Mouse (Mus musculus) adrenal gland, adult 8-10 months (tissue): ENCODE data around the gene Dmc1. TPM values are rescaled to one million over a fixed set of nuclear protein-coding genes. Genes with fewer than 3 reads are reported as not detected.
A peak's percentile ranks its signal among the peaks of the same experiment; 100 is the strongest.

Experiments
- DNase-seq: peaks from one replicate; pipeline ENCODE4 v3.0.0; 2022
- total RNA-seq, 4 experiments: library from RNA; stranded (reverse); gene quantifications; 2 replicates each; pipeline ENCODE4 v1.2.4; 2022

Gene Dmc1
- 1 to 10 TPM; 1.5 to 6.3 (median 2.7) TPM for total RNA-seq

DNA sequence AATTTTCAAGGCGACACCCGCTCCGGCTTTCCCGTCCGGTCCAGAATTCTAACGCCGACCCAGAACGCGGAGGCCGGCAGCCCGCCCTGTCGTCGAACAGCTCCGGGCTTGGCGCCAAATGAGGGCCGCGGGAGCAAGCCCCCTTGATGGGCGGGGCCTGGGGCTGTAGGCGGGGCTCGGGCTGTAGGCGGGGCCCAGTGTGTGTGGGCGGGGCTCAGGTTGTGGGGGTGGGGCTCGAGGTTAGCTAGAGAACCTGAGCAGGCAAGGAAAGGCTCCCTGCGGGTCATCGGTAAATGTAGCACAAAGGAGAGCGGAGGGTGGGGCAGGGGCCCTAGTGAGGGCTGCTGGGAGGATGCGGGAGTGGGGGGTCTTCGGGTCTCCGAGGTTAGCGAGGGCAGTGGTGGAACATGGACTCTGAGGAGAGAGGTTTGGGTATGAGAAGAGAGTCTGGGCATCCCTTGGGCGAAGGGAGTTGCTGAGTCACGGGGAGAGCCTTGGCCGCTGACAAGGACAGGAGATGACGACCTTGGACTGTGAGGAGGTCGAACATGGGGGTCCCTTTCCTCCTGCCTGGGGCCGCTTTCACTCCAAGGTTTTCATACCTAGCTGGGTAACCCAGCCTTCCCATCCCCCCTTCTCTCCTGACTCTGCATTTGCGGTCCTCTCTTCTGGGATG, at the start of gene Dmc1:
Dmc1 (minus strand) TSS at position 120 of the 676 bp plus-strand sequence.
- DNase-seq = peak; percentile 23

DNA sequence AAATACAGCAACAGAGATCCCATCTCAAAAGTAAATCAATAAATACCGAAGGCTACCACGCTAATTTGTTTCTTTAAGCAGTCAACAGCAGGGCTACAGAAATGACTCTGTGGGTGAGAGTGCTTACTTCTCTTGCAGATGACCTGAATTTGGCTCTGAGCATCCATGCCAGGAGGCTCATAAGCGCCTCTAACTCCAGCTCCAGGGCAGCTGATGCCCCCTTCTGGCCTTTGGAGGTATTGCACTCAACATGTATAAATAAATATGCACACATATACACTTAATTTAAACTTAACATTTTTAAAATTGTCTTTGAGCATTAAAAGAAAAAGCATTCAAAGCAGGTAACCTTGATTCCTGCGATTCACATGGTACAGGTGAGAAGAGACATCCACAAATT, 46.6 kb upstream of the Dmc1 start:
- DNase-seq = no peak

DNA sequence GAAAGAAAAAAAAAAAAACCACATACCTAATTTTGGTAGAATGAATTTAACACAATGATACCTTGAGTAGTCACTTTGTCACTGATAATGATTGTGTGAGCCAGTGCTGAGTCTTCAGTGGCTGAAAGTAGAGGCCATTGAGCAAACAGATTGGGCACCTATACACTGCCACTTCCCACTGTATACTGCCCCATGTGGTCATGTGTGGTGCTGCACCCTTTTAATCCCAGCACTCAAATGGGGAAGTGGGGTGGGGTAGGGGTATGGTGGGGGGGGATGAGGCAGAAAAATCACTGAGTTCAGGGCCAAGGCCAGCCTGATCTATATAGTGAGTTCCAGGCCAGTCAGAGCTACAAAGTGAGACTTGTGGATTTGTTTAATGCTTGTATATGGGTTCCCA, 45.7 kb upstream of the Dmc1 start:
- no peak for DNase-seq

DNA sequence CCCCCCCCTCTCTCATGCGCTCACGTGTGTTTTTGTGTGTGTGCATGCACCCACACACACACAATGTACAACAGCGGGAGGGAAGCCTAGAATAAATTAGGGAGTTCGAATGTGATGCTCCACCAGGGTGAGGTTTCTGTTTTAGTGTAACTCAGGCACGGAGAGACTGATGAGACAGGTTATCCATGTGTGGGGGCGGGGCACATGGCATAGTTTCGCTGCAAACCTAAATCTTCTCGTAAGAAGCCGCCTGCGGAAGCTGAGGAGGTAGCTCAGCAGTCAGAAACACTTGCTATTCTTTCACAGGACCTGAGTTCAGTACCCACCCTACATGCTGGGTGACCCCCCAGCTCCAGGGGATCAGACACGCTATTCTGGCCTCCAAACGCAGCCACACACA, 43.2 kb upstream of the Dmc1 start:
- no peak for DNase-seq

DNA sequence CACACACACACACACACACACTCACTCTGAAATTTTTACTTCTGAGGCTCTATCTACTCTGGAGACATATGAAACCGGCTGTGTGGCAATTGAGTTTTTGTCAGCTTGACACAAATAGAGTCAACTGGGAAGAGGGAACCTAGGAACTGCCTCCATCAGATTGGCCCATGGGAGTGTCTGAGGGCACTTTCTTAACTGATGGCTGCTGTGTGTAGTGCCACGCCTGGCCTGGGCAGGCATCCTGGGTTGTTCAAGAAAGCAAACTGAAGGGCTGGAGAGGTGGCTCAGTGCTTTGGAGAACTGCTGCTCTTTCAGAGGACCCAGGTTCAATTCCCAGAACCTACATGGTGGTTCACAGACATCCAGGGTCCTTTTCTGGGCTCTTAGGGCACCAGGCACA, 40.6 kb upstream of the Dmc1 start:
- no peak for DNase-seq

DNA sequence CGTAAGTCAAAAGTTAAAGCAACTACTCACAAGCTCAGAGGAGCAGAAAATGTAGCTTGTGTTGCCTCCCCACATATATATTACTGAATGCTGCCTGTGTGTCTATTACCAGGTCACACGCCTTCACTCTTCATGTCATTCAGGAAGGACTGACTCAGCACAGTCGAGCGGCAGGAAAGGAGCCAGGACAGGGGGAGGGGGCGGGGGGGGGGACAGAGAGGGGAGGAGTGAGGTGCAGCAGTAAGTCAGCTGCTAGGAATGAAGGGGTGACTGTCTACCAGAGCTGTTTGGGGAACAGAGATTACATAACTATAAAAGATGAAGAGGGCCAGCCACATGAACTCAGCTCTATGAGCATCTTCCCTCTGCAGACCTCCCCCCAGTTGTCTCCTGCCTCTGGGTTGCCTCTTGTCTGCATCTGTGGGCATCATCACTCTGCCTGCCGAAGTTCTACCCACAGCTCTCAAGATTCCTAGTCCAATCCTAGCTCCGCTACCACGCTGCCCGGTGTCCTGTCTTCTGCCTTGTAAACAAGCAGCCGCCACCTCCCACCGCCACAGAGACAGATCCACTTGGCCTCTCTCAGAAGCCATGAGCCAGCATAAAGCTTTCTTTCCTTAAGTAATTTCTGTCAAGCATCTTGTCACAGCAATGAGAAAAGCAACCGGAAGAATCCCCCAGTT, 36.4 kb upstream of the Dmc1 start:
- DNase-seq = no peak

DNA sequence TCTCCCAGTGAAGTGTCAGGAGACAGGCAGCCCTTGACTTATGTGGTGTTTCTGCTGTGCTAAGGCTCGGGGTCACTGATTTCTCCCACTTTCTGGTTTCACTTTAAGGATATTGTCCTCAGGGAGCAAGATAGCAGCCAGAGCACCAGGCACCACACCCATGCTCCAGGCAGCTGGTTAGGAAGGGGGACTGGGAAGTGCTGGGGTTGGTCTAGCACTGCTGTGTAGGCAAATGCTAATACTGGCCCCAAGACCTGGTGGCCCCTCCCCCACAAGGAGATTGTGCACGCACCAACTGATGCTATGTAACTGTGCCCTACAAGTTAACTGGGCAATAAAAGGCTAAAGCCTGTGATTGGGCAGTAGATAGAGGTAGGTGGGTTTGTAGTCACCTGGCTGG, 25.6 kb upstream of the Dmc1 start:
- DNase-seq = no peak

DNA sequence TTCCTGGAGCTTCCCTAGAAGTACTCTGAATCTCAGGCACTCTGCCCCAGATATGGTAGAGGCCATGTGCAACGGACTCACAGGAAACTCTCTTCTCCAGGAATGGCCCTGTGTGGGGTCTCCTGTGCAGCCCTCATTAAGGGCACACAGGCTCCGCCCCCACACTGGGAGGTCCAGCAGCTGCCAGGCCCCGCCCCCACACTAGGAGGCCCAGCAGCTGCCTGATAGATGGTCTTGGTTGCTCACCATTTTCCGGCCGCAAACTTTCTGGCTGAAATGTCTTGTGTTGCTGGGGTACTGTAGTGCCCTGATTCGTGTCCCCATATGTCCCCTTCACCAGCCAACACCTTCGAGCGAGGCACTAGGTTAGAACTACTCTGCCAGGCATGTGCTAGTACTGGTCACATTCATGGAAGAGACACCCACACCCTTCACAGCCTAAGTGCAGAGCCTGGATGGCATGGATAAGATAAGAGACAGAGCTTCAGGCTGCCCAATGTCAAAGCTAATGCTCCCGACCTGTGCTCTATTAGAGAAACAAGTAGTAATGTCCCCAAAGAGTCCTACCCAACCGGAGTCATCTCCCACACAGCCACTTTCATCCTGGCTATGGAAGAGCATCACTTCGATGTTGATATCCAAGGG, 15.0 kb upstream of the Dmc1 start:
- DNase-seq = no peak

DNA sequence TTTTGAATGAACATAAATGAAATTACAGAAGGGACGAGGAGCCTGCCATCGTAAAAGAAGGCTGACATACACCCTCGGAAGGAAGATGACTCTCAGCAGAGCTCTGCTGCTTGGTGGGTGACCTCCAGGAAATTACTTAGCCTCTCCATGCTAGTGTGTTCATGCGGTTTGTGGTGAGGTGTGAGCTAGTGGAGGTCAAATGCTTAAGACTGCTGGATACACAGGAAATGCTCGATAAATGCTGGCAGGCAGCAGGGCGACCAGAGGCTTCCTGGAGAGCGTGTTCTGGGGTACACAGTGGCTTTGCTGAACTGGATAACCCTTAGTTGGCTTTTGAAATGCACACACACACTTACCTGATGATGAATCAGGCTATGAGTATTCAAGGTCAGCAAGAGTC, 13.5 kb upstream of the Dmc1 start:
- DNase-seq = no peak

DNA sequence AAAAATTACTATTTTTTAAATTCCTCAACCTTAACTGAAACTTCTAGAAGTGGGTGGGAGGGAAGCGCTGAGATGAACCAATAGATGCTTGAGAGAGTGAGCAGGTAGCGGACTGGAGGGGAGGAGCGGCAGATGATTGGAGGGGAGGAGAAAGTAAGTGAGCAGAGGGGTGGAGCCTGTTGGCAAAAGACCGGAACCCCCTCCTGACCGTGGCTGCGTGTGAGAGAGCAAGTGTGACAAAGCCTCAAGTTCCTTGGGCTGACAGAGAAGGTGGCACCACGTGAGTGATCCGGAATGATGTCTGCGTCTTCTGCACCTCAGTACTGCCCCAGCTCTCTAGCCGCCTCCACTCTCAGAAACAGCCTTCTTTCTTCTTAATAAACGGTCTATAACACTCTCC, 12.2 kb upstream of the Dmc1 start:
- no peak for DNase-seq

DNA sequence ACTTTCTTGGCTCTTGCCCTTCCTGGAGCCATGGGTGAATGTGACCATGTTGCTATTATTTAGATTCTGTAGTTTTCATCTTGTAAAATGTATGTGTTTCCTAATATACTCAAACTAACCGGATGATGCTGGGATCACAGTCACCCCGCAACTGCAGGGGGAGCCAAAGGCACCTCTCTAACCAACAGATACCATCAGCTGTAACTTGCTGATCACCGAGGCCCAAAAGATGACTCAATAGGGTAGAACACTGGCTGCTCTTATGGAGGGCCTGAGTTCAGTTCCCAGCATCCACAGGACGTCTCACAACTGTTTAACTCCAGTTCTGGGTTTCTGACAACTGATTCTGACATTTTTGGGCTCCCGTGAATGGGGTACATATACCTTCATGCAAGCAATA, 11.8 kb upstream of the Dmc1 start:
- DNase-seq = no peak

DNA sequence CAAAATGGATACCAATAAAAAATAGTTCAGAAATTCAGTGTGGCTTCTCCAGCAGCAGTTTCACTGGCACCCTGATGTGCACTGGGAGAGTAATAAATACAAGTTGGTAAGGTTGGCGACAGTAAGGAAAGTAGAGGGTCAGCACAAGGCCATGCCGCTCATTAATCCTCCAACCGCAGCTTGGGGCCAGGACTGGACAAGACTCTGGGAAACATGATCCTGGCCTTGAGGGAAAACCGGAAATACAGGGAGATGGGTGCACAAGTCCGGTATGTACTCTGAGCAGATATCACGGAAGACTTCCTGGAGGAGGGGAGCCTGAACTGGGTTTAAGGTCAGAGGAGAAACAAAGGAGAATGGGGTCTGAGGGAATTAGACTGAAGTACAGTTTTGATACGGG, 10.6 kb upstream of the Dmc1 start:
- no peak for DNase-seq

DNA sequence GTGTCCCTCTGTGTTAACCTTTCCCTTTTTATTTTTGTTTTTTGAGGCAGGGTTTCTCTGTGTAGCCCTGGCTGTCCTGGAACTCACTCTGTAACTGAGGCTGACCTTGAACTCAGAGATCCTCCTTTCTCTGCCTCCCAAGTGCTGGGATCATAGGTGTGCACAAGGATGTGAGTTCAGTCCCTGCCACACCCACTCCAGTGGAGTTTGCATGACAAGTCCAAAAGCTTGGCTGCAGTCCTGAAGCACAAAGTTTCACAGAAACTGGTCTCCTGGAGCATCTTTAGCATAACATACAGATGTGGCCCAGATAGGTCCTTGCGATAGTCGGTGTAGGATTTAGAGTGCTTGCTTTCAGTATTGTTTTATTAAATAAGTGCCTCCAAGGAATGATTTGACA, 4.3 kb upstream of the Dmc1 start:
- no peak for DNase-seq

DNA sequence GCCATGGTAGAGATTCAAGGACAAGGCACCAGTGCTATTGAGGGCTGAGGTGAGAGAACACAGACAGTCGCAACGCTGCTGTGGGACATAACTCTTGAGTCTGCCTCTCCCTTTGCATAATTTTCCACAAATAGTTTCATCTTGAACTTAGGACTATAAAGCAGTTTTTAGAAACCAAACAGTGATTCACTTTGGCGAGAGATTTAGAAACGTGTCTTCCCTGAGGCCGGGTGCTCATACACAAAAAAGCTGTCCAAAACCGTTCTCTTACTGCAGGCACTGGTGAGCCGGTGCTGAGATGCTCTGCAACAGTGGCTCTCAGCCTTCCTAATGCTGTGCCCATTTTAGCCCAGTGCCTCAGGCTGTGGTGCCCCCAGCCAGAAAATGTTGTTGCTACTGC, 3.3 kb upstream of the Dmc1 start:
- DNase-seq = no peak

DNA sequence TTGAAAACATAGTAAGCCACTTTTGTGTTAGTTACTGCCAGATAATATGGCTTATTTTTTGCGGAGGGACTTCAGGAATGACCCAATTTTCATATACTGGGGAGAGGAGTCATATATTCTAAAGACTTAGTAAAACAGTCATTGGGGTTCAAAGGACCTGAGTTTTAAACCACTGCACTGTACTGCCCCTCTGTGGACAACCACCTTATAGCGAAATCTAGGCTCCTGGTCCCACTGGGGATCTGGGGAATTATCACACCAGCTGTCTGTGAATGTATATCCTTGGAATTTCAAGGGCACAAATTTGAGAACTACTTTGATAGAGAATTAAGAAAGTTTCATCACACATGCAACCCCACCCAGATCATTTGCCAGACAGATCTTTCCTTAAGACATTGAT, 2.8 kb upstream of the Dmc1 start:
- DNase-seq = no peak

DNA sequence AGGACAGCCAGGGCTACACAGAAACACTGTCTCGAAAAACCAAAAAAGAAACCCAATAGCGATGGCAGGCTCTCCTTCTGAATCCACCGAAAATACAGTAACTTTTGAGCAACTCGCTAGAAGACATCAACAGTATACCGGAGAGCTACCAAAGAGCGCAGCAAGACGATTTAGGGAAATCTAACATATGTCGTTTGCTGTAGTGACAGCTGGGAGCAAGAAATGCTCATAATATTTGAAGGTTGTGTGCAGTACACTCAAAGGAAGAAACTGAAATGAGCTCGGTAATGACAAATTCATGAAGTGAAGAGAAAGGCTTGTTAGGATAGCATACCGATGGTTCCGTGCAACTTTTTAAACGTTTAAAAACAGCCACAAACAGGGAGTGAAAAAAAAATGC, 1.3 kb upstream of the Dmc1 start:
- no peak for DNase-seq

DNA sequence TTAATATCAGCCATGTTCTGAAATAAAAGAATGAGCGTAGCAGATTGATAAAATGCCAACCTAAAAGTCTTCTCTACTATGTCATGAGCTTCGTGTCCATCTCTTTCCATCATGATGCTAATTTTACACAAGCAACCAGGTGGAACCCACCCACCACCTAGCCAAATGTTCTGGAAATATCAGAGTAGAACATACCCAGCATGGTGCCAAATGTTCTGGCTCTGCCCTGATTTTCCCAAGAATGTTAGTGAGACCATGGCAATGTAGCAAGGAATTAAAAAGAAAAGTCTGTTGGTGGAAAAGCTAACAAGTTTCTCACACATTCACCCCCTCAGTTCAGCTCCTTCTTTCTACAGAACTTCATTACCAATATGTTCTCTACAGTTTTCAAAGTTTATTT, 4.7 kb downstream of the Dmc1 start:
- DNase-seq = no peak

DNA sequence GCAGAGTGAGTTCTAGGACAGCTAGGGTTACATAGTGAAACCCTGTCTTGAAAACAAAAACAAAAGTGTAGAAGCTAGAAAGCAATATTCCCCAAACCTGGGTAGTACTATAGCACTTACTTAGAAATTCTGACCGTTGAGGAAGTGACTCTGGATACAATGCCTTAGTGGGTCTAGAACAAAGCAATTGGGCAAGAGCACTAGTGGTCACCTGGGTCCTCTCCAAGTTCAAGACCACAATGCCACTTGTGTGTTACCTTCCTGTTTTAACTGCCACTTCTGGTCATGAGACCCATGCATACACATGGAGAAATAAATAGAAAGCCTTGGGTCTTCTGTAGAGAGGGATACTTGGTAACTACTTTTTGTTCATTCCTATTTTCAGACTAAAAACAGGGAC, 6.2 kb downstream of the Dmc1 start:
- DNase-seq = no peak

DNA sequence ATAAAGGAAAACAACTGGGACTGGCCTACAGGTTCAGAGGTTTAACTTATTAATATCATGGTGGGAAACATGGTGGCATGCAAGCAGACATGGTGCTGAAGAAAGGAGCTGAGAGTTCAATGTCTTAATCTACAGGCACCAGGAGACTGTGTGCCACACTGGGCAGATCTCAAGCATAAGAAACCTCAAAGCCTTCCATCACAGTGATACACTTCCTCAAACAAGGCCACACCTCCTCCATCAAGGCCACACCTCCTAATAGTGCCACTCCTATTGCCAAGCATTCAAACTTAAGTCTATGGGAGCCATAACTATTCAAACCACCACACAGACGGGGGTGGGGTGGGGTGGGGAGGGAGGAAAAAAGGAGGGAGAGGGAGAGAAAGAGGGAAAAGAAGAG, 23.3 kb downstream of the Dmc1 start:
- DNase-seq = no peak

DNA sequence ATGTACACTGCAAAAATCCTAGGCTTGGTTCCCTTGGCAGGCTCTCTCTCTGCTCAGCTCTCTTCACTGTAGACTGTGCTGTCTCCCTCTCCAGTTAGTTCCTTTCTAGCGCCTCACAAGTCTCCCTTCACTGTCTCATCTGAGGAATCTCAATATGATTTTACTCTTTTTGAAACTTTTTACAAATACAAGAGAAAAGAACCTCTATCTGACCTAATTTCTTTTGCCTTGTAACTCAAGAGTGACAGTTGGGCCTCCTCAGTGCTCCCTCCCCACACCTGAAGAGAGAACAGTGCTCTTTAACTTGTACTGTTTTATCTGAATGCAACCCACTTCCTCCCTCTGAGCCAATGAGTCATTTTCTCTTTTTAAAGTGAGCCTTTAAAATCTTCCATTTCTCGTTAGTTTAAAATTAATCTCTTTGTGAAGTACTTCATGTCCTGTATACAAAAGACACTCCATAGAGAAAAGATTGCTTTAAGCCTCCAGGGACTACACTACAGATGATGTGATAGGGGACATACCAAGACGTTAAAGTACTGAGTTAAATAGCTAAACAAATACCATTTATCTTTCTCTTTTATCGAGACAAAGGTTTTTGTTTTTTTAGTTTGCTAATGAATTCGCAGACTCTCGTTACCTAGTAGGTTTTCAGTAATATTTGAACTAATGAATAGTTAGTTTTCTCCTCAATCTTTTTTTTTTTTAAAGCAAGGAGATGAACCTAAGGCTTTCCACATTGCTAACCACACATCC, 27.1 kb downstream of the Dmc1 start:
- DNase-seq = no peak

DNA sequence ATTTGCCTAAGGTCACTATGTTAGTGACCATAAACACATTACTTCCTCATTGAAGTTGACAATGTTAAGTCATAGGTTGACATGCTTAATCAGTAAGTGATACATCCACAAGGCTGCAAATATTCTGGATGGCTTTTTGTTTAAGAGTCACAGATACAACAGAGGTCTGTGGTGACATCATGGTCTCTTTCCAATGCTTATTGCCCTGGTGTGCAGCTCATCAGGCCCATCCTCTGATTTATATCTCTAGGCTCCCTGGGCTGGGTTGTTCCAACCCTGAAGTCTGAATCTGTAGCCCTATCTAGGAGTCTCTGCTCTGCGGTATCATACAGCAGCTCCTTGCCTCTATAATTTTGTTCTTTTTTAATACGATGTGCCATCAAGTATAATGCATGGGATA, 28.0 kb downstream of the Dmc1 start:
- no peak for DNase-seq

DNA sequence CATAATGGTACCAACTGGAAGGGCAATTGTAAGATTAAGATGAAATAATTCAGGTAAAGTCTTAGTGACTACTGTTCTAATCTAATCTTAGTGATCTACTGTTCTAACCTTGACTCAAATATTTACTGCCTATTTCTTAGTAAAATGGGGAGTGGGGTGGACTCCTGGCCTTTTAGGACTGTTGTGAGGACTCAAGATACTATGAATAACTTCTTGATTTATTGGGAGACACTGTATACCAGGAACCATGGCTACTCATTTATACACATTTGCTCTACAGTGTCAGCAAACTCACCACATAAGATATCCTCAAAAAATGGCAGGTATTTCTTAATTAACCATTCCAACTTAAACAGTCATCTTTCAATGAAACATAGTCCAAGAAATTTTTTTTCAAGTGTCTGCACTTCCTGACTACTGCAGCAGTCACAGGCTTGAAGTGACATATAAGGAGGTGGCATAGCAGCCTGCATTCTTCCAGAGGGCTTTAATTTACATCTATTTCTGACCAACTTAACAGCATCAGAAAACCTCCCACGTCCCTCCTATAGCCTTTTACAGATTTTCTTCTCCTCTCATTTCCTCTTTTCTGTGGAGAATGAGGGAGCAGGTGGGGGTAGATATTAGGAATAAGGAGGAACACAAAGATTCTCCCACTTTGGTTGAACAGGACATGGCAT, 29.2 kb downstream of the Dmc1 start:
- no peak for DNase-seq

DNA sequence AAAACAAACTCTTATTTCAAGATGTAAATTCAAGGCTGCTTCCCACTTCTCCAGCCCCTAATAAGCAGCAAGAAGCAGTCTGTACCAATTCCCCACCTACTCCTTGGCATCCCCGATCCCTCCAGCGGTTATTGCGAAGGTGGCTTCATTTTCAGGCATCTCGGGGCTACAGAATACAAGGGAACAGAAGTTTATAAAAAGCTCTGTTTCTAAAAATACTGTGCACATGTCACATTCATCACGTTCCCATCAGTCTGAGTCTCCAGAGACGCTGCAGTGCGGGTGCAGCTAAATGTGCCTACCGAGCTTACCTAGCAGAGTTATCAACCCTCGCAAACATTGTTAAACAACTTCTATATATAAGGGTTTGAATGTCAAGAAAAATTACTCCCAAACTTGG, 42.5 kb downstream of the Dmc1 start:
- no peak for DNase-seq
